Mouse (Mus musculus) C2C12 (cell line): Measurements from ENCODE around the gene Alms1.
A peak's percentile ranks its signal among the peaks of the same experiment; 100 is the strongest.

ENCODE experiments used
- CEBPB ChIP-seq: IDR thresholded peaks from one replicate; pipeline ENCODE4 v1.6.1; 2011; ENCODE audit warnings: low read depth, mild to moderate bottlenecking, control low read depth, moderate library complexity
- CTCF ChIP-seq: IDR thresholded peaks from one replicate; pipeline ENCODE4 v1.5.1; 2011; ENCODE audit not compliant: control insufficient read depth, insufficient read depth, insufficient read length
- FOSL1 ChIP-seq: IDR thresholded peaks from one replicate; pipeline ENCODE4 v1.8.0; 2011; ENCODE audit warnings: mild to moderate bottlenecking, low read length; ENCODE audit not compliant: poor library complexity, insufficient read depth, severe bottlenecking
- MAX ChIP-seq: IDR thresholded peaks from one replicate; pipeline ENCODE4 v1.6.1; 2011; ENCODE audit warnings: mild to moderate bottlenecking, control low read depth
- MYOD1 ChIP-seq: IDR thresholded peaks from one replicate; pipeline ENCODE4 v1.6.1; 2011; ENCODE audit warnings: low read depth; ENCODE audit not compliant: control insufficient read depth, insufficient read length
- MYOG ChIP-seq: IDR thresholded peaks from one replicate; pipeline ENCODE4 v1.6.1; 2011; ENCODE audit not compliant: control insufficient read depth, insufficient read length; ENCODE audit errors: extremely low read depth
- USF1 ChIP-seq: IDR thresholded peaks from one replicate; pipeline ENCODE4 v1.6.1; 2011; ENCODE audit warnings: low read depth, mild to moderate bottlenecking, control low read depth, moderate library complexity

- TF ChIP-seq CTCF, result no peak
- no peak for TF ChIP-seq USF1
- TF ChIP-seq MAX, result no peak
- no peak for TF ChIP-seq CEBPB
- TF ChIP-seq MYOD1, result no peak
- no peak for TF ChIP-seq MYOG
- TF ChIP-seq FOSL1, result peak; percentile 50
Measured at GRCm38 (mm10) chr6:85590116-85590515, 2.8 kb downstream of the Alms1 start.
